Mouse (Mus musculus) T-cell, adult 2 months (primary cell): ENCODE data around the gene Zfp326.

ENCODE experiments used
- DNase-seq: peaks from one replicate; pipeline ENCODE4 v3.0.0; 2022; ENCODE audit warnings: low spot score

The Zfp326 gene

GRCm38 (mm10) chr5:105867427-105867826, 8.9 kb upstream of the Zfp326 start:
- no peak for DNase-seq

- no peak for DNase-seq
These were observed 8.4 kb upstream of the Zfp326 start for GRCm38 (mm10) chr5:105867841-105868447.

- DNase-seq = peak; percentile 76
These were observed 7.8 kb upstream of the Zfp326 start for GRCm38 (mm10) chr5:105868593-105868992.

GRCm38 (mm10) chr5:105869739-105870138, 6.6 kb upstream of the Zfp326 start:
- no peak for DNase-seq

GRCm38 (mm10) chr5:105871140-105871539, 5.2 kb upstream of the Zfp326 start:
- no peak for DNase-seq

- peak; percentile 5 for DNase-seq
These were observed 4.2 kb upstream of the Zfp326 start for GRCm38 (mm10) chr5:105872176-105872575.

GRCm38 (mm10) chr5:105872916-105873315, 3.4 kb upstream of the Zfp326 start:
- DNase-seq = peak; percentile 6

GRCm38 (mm10) chr5:105873774-105874173, 2.6 kb upstream of the Zfp326 start:
- DNase-seq = no peak

GRCm38 (mm10) chr5:105874476-105874875, 1.9 kb upstream of the Zfp326 start:
- DNase-seq = no peak

GRCm38 (mm10) chr5:105876925-105877774, 785 bp downstream of the Zfp326 start:
- DNase-seq = no peak

GRCm38 (mm10) chr5:105887317-105887716, 11.0 kb downstream of the Zfp326 start:
- no peak for DNase-seq

GRCm38 (mm10) chr5:105898161-105898560, 21.8 kb downstream of the Zfp326 start:
- no peak for DNase-seq

- no peak for DNase-seq
These were observed 32.8 kb downstream of the Zfp326 start for GRCm38 (mm10) chr5:105909209-105909608.

- no peak for DNase-seq
These were observed 33.3 kb downstream of the Zfp326 start for GRCm38 (mm10) chr5:105909671-105910070.

GRCm38 (mm10) chr5:105911498-105911897, 35.1 kb downstream of the Zfp326 start:
- DNase-seq = no peak

GRCm38 (mm10) chr5:105917398-105917797, 41.0 kb downstream of the Zfp326 start:
- no peak for DNase-seq

- DNase-seq = peak; percentile 27
These were observed 41.9 kb downstream of the Zfp326 start for GRCm38 (mm10) chr5:105918289-105918688.

- no peak for DNase-seq
These were observed 46.6 kb downstream of the Zfp326 start for GRCm38 (mm10) chr5:105922818-105923487.

GRCm38 (mm10) chr5:105924347-105924746, 48.0 kb downstream of the Zfp326 start:
- no peak for DNase-seq

GRCm38 (mm10) chr5:105925568-105926255, 49.3 kb downstream of the Zfp326 start:
- no peak for DNase-seq

- no peak for DNase-seq
These were observed 53.9 kb downstream of the Zfp326 start for GRCm38 (mm10) chr5:105930282-105930681.

- DNase-seq = no peak
These were observed 56.0 kb downstream of the Zfp326 start for GRCm38 (mm10) chr5:105932392-105932791.
